Mouse (Mus musculus) liver, adult (tissue): ENCODE results near the gene Gstcd.

Experiments
- GATA4 ChIP-seq: IDR thresholded peaks from 2 replicates; pipeline ENCODE4 v1.6.1; 2014; ENCODE audit warnings: mild to moderate bottlenecking, low read length; ENCODE audit not compliant: insufficient replicate concordance

Gene Gstcd

GRCm38 (mm10) chr3:133091664-133092273, at the start of gene Gstcd, which contains the start of gene Ints12:
Gene Gstcd, minus strand, starts transcription at chr3:133092033.
Gene Ints12, plus strand, starts transcription at chr3:133091840.
- peak; percentile 26; the same call in 1 of the 2 replicates for TF ChIP-seq GATA4

- TF ChIP-seq GATA4: no peak
Observed at GRCm38 (mm10) chr3:133132611-133133010, 40.8 kb upstream of the Gstcd start.

GRCm38 (mm10) chr3:133131372-133131771, 39.5 kb upstream of the Gstcd start:
- TF ChIP-seq GATA4: no peak

GRCm38 (mm10) chr3:133113281-133113680, 21.4 kb upstream of the Gstcd start:
- no peak for TF ChIP-seq GATA4

GRCm38 (mm10) chr3:133111741-133112140, 19.9 kb upstream of the Gstcd start:
- TF ChIP-seq GATA4: no peak

- TF ChIP-seq GATA4: no peak
Observed at GRCm38 (mm10) chr3:133109844-133110243, 18.0 kb upstream of the Gstcd start.

- TF ChIP-seq GATA4: no peak
Observed at GRCm38 (mm10) chr3:133108731-133109130, 16.9 kb upstream of the Gstcd start.

- no peak for TF ChIP-seq GATA4
Observed at GRCm38 (mm10) chr3:133104436-133104835, 12.6 kb upstream of the Gstcd start.

GRCm38 (mm10) chr3:133103768-133104167, 11.9 kb upstream of the Gstcd start:
- TF ChIP-seq GATA4: no peak

- TF ChIP-seq GATA4: no peak
Observed at GRCm38 (mm10) chr3:133098909-133099308, 7.1 kb upstream of the Gstcd start.

GRCm38 (mm10) chr3:133098336-133098735, 6.5 kb upstream of the Gstcd start:
- no peak for TF ChIP-seq GATA4

GRCm38 (mm10) chr3:133097936-133098335, 6.1 kb upstream of the Gstcd start:
- no peak for TF ChIP-seq GATA4

- TF ChIP-seq GATA4: no peak
Observed at GRCm38 (mm10) chr3:133094305-133094704, 2.5 kb upstream of the Gstcd start.

- TF ChIP-seq GATA4: no peak
Observed at GRCm38 (mm10) chr3:133092936-133093335, 1.1 kb upstream of the Gstcd start.

GRCm38 (mm10) chr3:133092274-133092853, 531 bp upstream of the Gstcd start:
- no peak for TF ChIP-seq GATA4

GRCm38 (mm10) chr3:133091121-133091663, 641 bp downstream of the Gstcd start:
- TF ChIP-seq GATA4: no peak
